ENCODE assay signal across 9 mouse cellular contexts in genomic region chr11:101057860-101058259, GRCm38 (mm10). TPM values are rescaled to one million over a fixed set of nuclear protein-coding genes. Genes with fewer than 3 reads are reported as not detected.
DNase-seq lines count a peak whose midpoint lies in the region; ATAC-seq lines count a peak whose summit lies in the region.
"Had no signal": no experiment of that assay in that cellular context is flagged by ENCODE, and none has a peak within 500 bp of the region (broad histone marks: within the 10 kb centered on the region; RNA-seq: fewer than 3 reads in every experiment).

No protein-coding gene starts in this region.

- intact Hi-C loops in left cerebral cortex, postnatal 4 days (cut with DNase I) = no loop called here

- peak; percentile 91 for DNase-seq in hindbrain, embryonic 11.5 days (ENCODE audit: low spot score)
- DNase-seq in c-Kit-positive CD71-positive TER-119-positive erythroid progenitor cells, embryonic 14.5 days (ENCODE audit: low spot score) = peak; percentile 78
- peak; percentile 77 to 81 for DNase-seq in frontal cortex, postnatal 25 days (ENCODE audit: low spot score in 2 of 2)
- DNase-seq in induced T-regulatory cell, adult 2 months (ENCODE audit: low read depth) = peak; percentile 93
- peak; percentile 88 for DNase-seq in left cerebral cortex, postnatal 4 days
- peak; percentile 93 for DNase-seq in naive thymus-derived CD4-positive, alpha-beta T cell, adult 2 months (ENCODE audit: low read depth)
- peak; percentile 89 for DNase-seq in splenic B cell, adult 2 months (ENCODE audit: low read depth, low spot score)

- no peak for ATAC-seq in hindbrain, embryonic 11.5 days (ENCODE audit: low FRiP score)
- ATAC-seq in hindbrain, embryonic 16.5 days = no peak

- no peaks in the 10 kb centered on the region for H3K27me3 ChIP-seq in hindbrain, embryonic 11.5 days (ENCODE audit: control insufficient read depth, insufficient read depth, low read length)
- no peaks in the 10 kb centered on the region for H3K27me3 ChIP-seq in hindbrain, embryonic 16.5 days (replicated peaks; ENCODE audit: control insufficient read depth, insufficient read depth, low read length)
- no peaks in the 10 kb centered on the region; the same call in 1 of the 2 replicates for H3K27me3 ChIP-seq in splenic B cell, adult 2 months (ENCODE audit: control insufficient read depth, insufficient read depth, low read length, poor library complexity, severe bottlenecking)
- H3K27me3 ChIP-seq: neural tube, embryonic 12.5 days had no signal

- 38% methylated on average over 5 of the region's 5 CpGs for whole genome bisulfite sequencing in hindbrain, embryonic 11.5 days
- WGBS in hindbrain, embryonic 16.5 days = 28% methylated on average over 5 of the region's 5 CpGs

- no peak overlapping the region for H3K9ac ChIP-seq in hindbrain, embryonic 11.5 days (ENCODE audit: low read depth, low read length)
- no peak overlapping the region for H3K9ac ChIP-seq in hindbrain, embryonic 16.5 days (ENCODE audit: low read depth, low read length)
- H3K9ac ChIP-seq: neural tube, embryonic 12.5 days had no signal

- 0 out of 2 replicates have a peak, but pooled peaks cover 3% of the 10 kb centered on the region for H3K36me3 ChIP-seq in hindbrain, embryonic 11.5 days (ENCODE audit: control insufficient read depth, insufficient read depth, low read length)
- H3K36me3 ChIP-seq in hindbrain, embryonic 16.5 days (ENCODE audit: control insufficient read depth, insufficient read depth, low read length) = peaks cover 45% of the 10 kb centered on the region
- 0 out of 2 replicates have a peak, but pooled peaks cover 2% of the 10 kb centered on the region for H3K36me3 ChIP-seq in splenic B cell, adult 2 months (ENCODE audit: control insufficient read depth, insufficient read depth, low read length, poor library complexity, severe bottlenecking)

- H3K4me3 ChIP-seq in hindbrain, embryonic 11.5 days (ENCODE audit: low read depth, low read length) = no peak overlapping the region
- H3K4me3 ChIP-seq in hindbrain, embryonic 16.5 days (ENCODE audit: low read length) = no peak overlapping the region
- H3K4me3 ChIP-seq: neural tube, embryonic 12.5 days had no signal

- H3K4me1 ChIP-seq in hindbrain, embryonic 11.5 days (replicated peaks; ENCODE audit: control insufficient read depth, insufficient read depth, low read length) = no peaks in the 10 kb centered on the region
- no peaks in the 10 kb centered on the region; the same call in 1 of the 2 replicates for H3K4me1 ChIP-seq in hindbrain, embryonic 16.5 days (ENCODE audit: control insufficient read depth, insufficient read depth, low read depth, low read length)

- H3K4me2 ChIP-seq in hindbrain, embryonic 11.5 days (replicated peaks; ENCODE audit: low read depth, low read length) = no peak overlapping the region
- no peak overlapping the region for H3K4me2 ChIP-seq in hindbrain, embryonic 16.5 days (ENCODE audit: low read length)
- H3K4me2 ChIP-seq: neural tube, embryonic 12.5 days had no signal

- no peaks in the 10 kb centered on the region for H3K9me3 ChIP-seq in hindbrain, embryonic 11.5 days (ENCODE audit: control insufficient read depth, low read length)
- no peaks in the 10 kb centered on the region for H3K9me3 ChIP-seq in hindbrain, embryonic 16.5 days (ENCODE audit: control insufficient read depth, low read length)
- H3K9me3 ChIP-seq: neural tube, embryonic 12.5 days had no signal

- H3K27ac ChIP-seq in hindbrain, embryonic 11.5 days (ENCODE audit: low read depth, low read length) = no peak overlapping the region
- H3K27ac ChIP-seq in hindbrain, embryonic 16.5 days (ENCODE audit: low read depth, low read length) = no peak overlapping the region
- H3K27ac ChIP-seq: neural tube, embryonic 12.5 days had no signal

RNA-seq across cellular contexts. Expression of gene Naglu, which starts 12.0 kb away (rescaled TPM):
- 5.8 and 5.9 TPM in 2 replicates for polyA plus RNA-seq in hindbrain, embryonic 11.5 days (2014; fragmentation: Nextera tagmentation; extraction: Ambion mirVana)
- 13.8 and 13.9 TPM in 2 replicates for polyA plus RNA-seq in hindbrain, embryonic 16.5 days (2015; fragmentation: Nextera tagmentation; extraction: Ambion mirVana)
- 1 to 10 TPM; 8.3 to 9.6 TPM for total RNA-seq in left cerebral cortex, postnatal 4 days (2021)

RNA-seq across cellular contexts. Expression of gene Hsd17b1, which starts 20.4 kb away (rescaled TPM):
- not detected in 2 replicates for polyA plus RNA-seq in hindbrain, embryonic 11.5 days (2014; fragmentation: Nextera tagmentation; extraction: Ambion mirVana)
- polyA plus RNA-seq in hindbrain, embryonic 16.5 days (2015; fragmentation: Nextera tagmentation; extraction: Ambion mirVana) = 0.26 and 0.50 TPM in 2 replicates
- total RNA-seq in left cerebral cortex, postnatal 4 days (2021) = under 1 TPM; 0.52 to 0.76 TPM

RNA-seq across cellular contexts. Expression of gene Coasy, which starts 24.5 kb away (rescaled TPM):
- 50.9 and 51.6 TPM in 2 replicates for polyA plus RNA-seq in hindbrain, embryonic 11.5 days (2014; fragmentation: Nextera tagmentation; extraction: Ambion mirVana)
- 42.5 and 45.9 TPM in 2 replicates for polyA plus RNA-seq in hindbrain, embryonic 16.5 days (2015; fragmentation: Nextera tagmentation; extraction: Ambion mirVana)
- 10 to 100 TPM; 28.3 to 32.0 TPM for total RNA-seq in left cerebral cortex, postnatal 4 days (2021)

RNA-seq across cellular contexts. Expression of gene Mlx, which starts 29.2 kb away (rescaled TPM):
- polyA plus RNA-seq in hindbrain, embryonic 11.5 days (2014; fragmentation: Nextera tagmentation; extraction: Ambion mirVana) = 57.1 and 57.3 TPM in 2 replicates
- polyA plus RNA-seq in hindbrain, embryonic 16.5 days (2015; fragmentation: Nextera tagmentation; extraction: Ambion mirVana) = 91.5 and 101 TPM in 2 replicates
- 10 to 100 TPM; 39.0 to 47.3 TPM for total RNA-seq in left cerebral cortex, postnatal 4 days (2021)

RNA-seq across cellular contexts. Expression of gene Psmc3ip, which starts 37.4 kb away (rescaled TPM):
- polyA plus RNA-seq in hindbrain, embryonic 11.5 days (2014; fragmentation: Nextera tagmentation; extraction: Ambion mirVana) = 54.3 and 54.8 TPM in 2 replicates
- 17.9 and 19.0 TPM in 2 replicates for polyA plus RNA-seq in hindbrain, embryonic 16.5 days (2015; fragmentation: Nextera tagmentation; extraction: Ambion mirVana)
- 1 to 10 TPM; 7.7 to 9.1 TPM for total RNA-seq in left cerebral cortex, postnatal 4 days (2021)
